Mouse (Mus musculus) liver, postnatal 0 days (tissue): ENCODE measurements around the gene Rfc2.

Experiments
- CTCF ChIP-seq: sonication (generic); IDR thresholded peaks from 2 replicates; pipeline ENCODE4 v1.5.1; 2016; ENCODE audit warnings: antibody characterized with exemption, low read depth
- EP300 ChIP-seq: IDR thresholded peaks from 2 replicates; pipeline ENCODE4 v1.6.1; 2016; ENCODE audit warnings: antibody characterized with exemption, low read depth, mild to moderate bottlenecking

DNA sequence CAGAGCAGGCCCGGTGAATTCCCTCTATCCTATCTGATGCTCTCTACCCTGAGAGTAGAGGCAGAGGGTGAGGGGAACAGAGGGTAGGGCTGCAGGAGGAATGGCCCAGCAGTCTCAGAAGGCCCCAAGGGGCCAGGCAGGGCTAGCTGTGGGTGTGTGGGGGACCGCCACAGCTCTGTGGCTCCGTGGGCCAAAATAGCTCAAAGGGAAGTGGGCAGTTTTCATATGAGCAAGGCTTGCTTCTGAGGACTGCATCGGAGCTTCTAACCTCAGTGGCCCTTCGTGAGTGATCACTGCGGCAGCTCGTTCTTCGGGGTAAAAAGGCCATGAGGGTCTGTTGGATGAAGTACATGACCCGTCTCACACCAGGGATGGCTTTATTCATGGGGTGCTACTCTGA, 32.6 kb downstream of the Rfc2 start:
- TF ChIP-seq CTCF = no peak
- TF ChIP-seq EP300 = no peak
